Mouse (Mus musculus) spleen, adult 2 months (tissue): ENCODE measurements around the gene Mog.

ENCODE experiments used
- CTCF ChIP-seq: fragments of 200-500 bp; IDR thresholded peaks from 2 replicates; pipeline ENCODE4 v1.5.1; 2011; ENCODE audit warnings: mild to moderate bottlenecking, inconsistent platforms; ENCODE audit not compliant: insufficient read depth, insufficient read length, insufficient replicate concordance; ENCODE audit errors: extremely low read depth
- POLR2A ChIP-seq: fragments of 200-500 bp; IDR thresholded peaks from 2 replicates; pipeline ENCODE4 v1.6.1; 2011; ENCODE audit warnings: low read depth, low read length, inconsistent platforms

GRCm38 (mm10) chr17:37003366-37003765 lies 19.8 kb downstream of the Mog start:
- no peak for TF ChIP-seq CTCF
- TF ChIP-seq POLR2A, result no peak
